Mouse (Mus musculus): ENCODE results near the gene 1700109H08Rik. TPM values are rescaled to one million over a fixed set of nuclear protein-coding genes. Genes with fewer than 3 reads are reported as not detected.
A peak's percentile ranks its signal among the peaks of the same experiment; 100 is the strongest.
"Not testable (repeated sequence)": the region's sequence is repeated elsewhere in the genome, so short reads cannot be mapped to it uniquely, and the experiment has no call there.

The 1700109H08Rik gene
- polyA plus RNA-seq, 1 experiment from 2014 or later = 2.5 TPM

GRCm38 (mm10) chr5:3596399-3596766 lies 25.0 kb downstream of the 1700109H08Rik start, which contains the start of gene Rbm48:
Gene Rbm48 (minus strand): TSS chr5:3596585.
- Histone ChIP-seq H3K27me3 (ENCODE audit: control insufficient read depth, insufficient read depth, low read depth, low read length) (no peaks in the 10 kb centered on the region), H3K9me3 (ENCODE audit: control insufficient read depth, low read length) (no peaks in the 10 kb centered on the region), H3K4me2 (ENCODE audit: low read depth, low read length) (peak within 1 kb of the TSS; percentile 71), H3K27ac (ENCODE audit: low read length) (peak within 1 kb of the TSS; percentile 52; the same call in 1 of the 2 replicates), H3K4me3 (ENCODE audit: low read length) (peak within 1 kb of the TSS; percentile 76), H3K36me3 (ENCODE audit: control insufficient read depth, insufficient read depth, low read length) (peaks cover 4% of the 10 kb centered on the region; the same call in 1 of the 2 replicates), H3K4me1 (replicated peaks; ENCODE audit: control insufficient read depth, insufficient read depth, low read length) (peaks cover 10% of the 10 kb centered on the region), H3K9ac (ENCODE audit: low read length) (peak within 1 kb of the TSS; percentile 76)
- WGBS = under 1% methylated on average over 31 of the region's 31 CpGs
- ATAC-seq (ENCODE audit: low read depth) = peak; percentile 83

DNA sequence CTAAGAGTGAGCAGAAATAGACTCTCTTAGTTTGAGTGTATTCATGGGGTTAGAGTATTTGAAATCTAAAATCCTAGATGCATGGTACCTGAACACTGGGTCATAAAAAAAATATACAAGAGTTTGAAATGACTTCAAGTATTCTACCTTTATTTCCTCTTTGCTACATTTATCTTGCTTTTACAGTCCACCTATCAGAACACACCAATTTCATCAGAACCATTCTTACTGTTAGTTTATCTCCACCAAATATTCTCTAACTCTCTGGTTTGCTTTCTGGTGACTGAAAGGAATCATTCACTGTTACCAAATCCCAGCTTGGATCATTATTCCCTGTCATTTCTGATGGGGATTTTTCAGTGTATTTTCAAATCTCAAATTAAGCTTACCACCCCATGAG lies 25.8 kb downstream of the 1700109H08Rik start:
- no peak for ATAC-seq (ENCODE audit: low read depth)
- H3K9me3 ChIP-seq (ENCODE audit: control insufficient read depth, low read length) = no peaks in the 10 kb centered on the region
- H3K4me3 ChIP-seq (ENCODE audit: low read length) = peak overlapping the region; percentile 76
- peak overlapping the region; percentile 62 for H3K4me2 ChIP-seq (ENCODE audit: low read depth, low read length)
- H3K36me3 ChIP-seq (ENCODE audit: control insufficient read depth, insufficient read depth, low read length) = 0 out of 2 replicates have a peak, but pooled peaks cover 3% of the 10 kb centered on the region
- H3K4me1 ChIP-seq (replicated peaks; ENCODE audit: control insufficient read depth, insufficient read depth, low read length) = peaks cover 10% of the 10 kb centered on the region
- no peak overlapping the region; the same call in 1 of the 2 replicates for H3K9ac ChIP-seq (ENCODE audit: low read length)
- no peaks in the 10 kb centered on the region for H3K27me3 ChIP-seq (ENCODE audit: control insufficient read depth, insufficient read depth, low read depth, low read length)
- H3K27ac ChIP-seq (ENCODE audit: low read length) = no peak overlapping the region

GRCm38 (mm10) chr5:3598766-3599165 lies 27.4 kb downstream of the 1700109H08Rik start:
- Histone ChIP-seq H3K27ac (ENCODE audit: low read length) (no peak overlapping the region), H3K9ac (ENCODE audit: low read length) (no peak overlapping the region), H3K4me1 (replicated peaks; ENCODE audit: control insufficient read depth, insufficient read depth, low read length) (peaks cover 10% of the 10 kb centered on the region), H3K4me3 (ENCODE audit: low read length) (no peak overlapping the region), H3K4me2 (ENCODE audit: low read depth, low read length) (no peak overlapping the region), H3K36me3 (ENCODE audit: control insufficient read depth, insufficient read depth, low read length) (0 out of 2 replicates have a peak, but pooled peaks cover 2% of the 10 kb centered on the region), H3K27me3 (ENCODE audit: control insufficient read depth, insufficient read depth, low read depth, low read length) (no peaks in the 10 kb centered on the region), H3K9me3 (ENCODE audit: control insufficient read depth, low read length) (no peaks in the 10 kb centered on the region)
- no peak for ATAC-seq (ENCODE audit: low read depth)
- WGBS = 88% methylated on average over 5 of the region's 5 CpGs

DNA sequence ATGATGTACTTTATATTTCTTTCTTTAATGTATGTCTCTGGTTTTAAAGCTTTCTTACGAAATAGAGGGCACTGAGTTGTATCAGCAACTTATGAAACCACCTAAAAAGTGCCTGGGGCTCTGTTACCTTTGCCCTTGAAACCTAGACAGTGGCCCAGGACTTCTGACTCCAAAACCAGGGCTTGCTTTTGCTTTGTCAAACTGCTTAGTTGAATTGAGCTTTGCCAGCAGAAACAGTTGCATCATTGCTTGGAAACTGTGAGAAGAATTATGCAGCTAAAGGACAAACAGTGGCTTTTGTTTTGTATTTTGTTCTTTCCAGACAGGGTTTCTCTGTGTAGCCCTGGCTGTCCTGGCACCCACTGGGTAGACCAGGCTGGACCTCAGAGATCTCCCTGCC lies 28.9 kb downstream of the 1700109H08Rik start:
- Histone ChIP-seq H3K9me3 (ENCODE audit: control insufficient read depth, low read length) (no peaks in the 10 kb centered on the region), H3K27me3 (ENCODE audit: control insufficient read depth, insufficient read depth, low read depth, low read length) (no peaks in the 10 kb centered on the region), H3K36me3 (ENCODE audit: control insufficient read depth, insufficient read depth, low read length) (no peaks in the 10 kb centered on the region), H3K27ac (ENCODE audit: low read length) (no peak overlapping the region), H3K9ac (ENCODE audit: low read length) (no peak overlapping the region), H3K4me1 (replicated peaks; ENCODE audit: control insufficient read depth, insufficient read depth, low read length) (peaks cover 4% of the 10 kb centered on the region), H3K4me3 (ENCODE audit: low read length) (no peak overlapping the region), H3K4me2 (ENCODE audit: low read depth, low read length) (no peak overlapping the region)
- no peak for ATAC-seq (ENCODE audit: low read depth)
- 66% methylated on average over 1 of the region's 1 CpGs for WGBS

DNA sequence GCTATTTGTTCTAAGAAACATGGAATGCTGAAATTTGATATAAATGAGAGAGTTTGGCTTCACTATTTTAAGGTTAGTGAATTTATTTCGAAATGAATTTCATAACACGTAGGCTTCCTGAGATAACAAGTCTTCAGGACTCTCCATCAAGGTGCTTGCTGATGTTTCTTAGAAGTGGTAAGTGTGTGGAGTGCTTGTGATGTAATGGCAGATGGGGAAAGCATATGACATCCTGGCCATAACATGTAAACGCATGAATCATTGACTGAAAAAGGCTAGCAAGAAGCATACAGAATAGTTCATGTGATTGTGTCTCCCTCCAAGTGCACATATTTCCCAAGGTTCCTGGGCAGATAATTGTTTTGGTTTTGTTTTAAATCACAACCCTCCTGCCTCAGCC lies 29.4 kb downstream of the 1700109H08Rik start:
- peaks cover 3% of the 10 kb centered on the region; the same call in 1 of the 2 replicates for H3K36me3 ChIP-seq (ENCODE audit: control insufficient read depth, insufficient read depth, low read length)
- no peak overlapping the region for H3K4me3 ChIP-seq (ENCODE audit: low read length)
- H3K4me2 ChIP-seq (ENCODE audit: low read depth, low read length) = no peak overlapping the region
- H3K4me1 ChIP-seq (replicated peaks; ENCODE audit: control insufficient read depth, insufficient read depth, low read length) = peaks cover 3% of the 10 kb centered on the region
- no peak overlapping the region for H3K27ac ChIP-seq (ENCODE audit: low read length)
- no peak for ATAC-seq (ENCODE audit: low read depth)
- no peaks in the 10 kb centered on the region for H3K9me3 ChIP-seq (ENCODE audit: control insufficient read depth, low read length)
- no peaks in the 10 kb centered on the region for H3K27me3 ChIP-seq (ENCODE audit: control insufficient read depth, insufficient read depth, low read depth, low read length)
- 84% methylated on average over 3 of the region's 3 CpGs for WGBS
- no peak overlapping the region for H3K9ac ChIP-seq (ENCODE audit: low read length)

- 90% methylated on average over 9 of the region's 9 CpGs for WGBS
Observed at GRCm38 (mm10) chr5:3607114-3607513, 35.7 kb downstream of the 1700109H08Rik start.

DNA sequence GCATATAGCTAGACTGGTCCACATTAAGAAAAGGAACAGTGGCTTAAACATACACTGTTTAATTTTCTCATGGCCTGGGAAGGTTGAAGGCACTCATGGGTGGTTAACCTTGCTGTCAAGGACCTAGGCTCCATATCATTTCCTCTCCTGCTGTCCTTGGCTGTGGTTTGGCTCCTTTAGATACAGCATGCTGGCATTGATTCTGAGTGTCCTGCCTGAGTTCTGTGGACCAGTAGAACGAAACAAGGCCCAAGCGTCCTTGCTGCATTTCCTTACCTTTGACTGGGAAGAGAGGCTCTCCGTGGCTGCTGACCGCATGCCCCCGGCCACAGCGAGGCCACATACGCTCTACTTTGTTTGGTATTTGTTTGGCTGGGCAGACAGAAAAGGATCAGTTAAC lies 37.9 kb downstream of the 1700109H08Rik start:
- Histone ChIP-seq H3K4me2 (ENCODE audit: low read depth, low read length) (no peak overlapping the region), H3K4me3 (ENCODE audit: low read length) (no peak overlapping the region), H3K27ac (ENCODE audit: low read length) (no peak overlapping the region), H3K27me3 (ENCODE audit: control insufficient read depth, insufficient read depth, low read depth, low read length) (no peaks in the 10 kb centered on the region), H3K36me3 (ENCODE audit: control insufficient read depth, insufficient read depth, low read length) (peaks cover 18% of the 10 kb centered on the region), H3K9me3 (ENCODE audit: control insufficient read depth, low read length) (no peaks in the 10 kb centered on the region), H3K4me1 (replicated peaks; ENCODE audit: control insufficient read depth, insufficient read depth, low read length) (no peaks in the 10 kb centered on the region), H3K9ac (ENCODE audit: low read length) (no peak overlapping the region)
- no peak for ATAC-seq (ENCODE audit: low read depth)
- 92% methylated on average over 7 of the region's 7 CpGs for WGBS

More at GRCm38 (mm10) chr5:3607114-3607513, 35.7 kb downstream of the 1700109H08Rik start:
- no peaks in the 10 kb centered on the region for H3K27me3 ChIP-seq (ENCODE audit: control insufficient read depth, insufficient read depth, low read depth, low read length)
- no peak overlapping the region for H3K9ac ChIP-seq (ENCODE audit: low read length)
- no peak for ATAC-seq (ENCODE audit: low read depth)
- H3K27ac ChIP-seq (ENCODE audit: low read length) = no peak overlapping the region
- no peaks in the 10 kb centered on the region for H3K9me3 ChIP-seq (ENCODE audit: control insufficient read depth, low read length)
- no peak overlapping the region for H3K4me2 ChIP-seq (ENCODE audit: low read depth, low read length)
- H3K36me3 ChIP-seq (ENCODE audit: control insufficient read depth, insufficient read depth, low read length) = peaks cover 16% of the 10 kb centered on the region
- no peaks in the 10 kb centered on the region for H3K4me1 ChIP-seq (replicated peaks; ENCODE audit: control insufficient read depth, insufficient read depth, low read length)
- H3K4me3 ChIP-seq (ENCODE audit: low read length) = no peak overlapping the region

DNA sequence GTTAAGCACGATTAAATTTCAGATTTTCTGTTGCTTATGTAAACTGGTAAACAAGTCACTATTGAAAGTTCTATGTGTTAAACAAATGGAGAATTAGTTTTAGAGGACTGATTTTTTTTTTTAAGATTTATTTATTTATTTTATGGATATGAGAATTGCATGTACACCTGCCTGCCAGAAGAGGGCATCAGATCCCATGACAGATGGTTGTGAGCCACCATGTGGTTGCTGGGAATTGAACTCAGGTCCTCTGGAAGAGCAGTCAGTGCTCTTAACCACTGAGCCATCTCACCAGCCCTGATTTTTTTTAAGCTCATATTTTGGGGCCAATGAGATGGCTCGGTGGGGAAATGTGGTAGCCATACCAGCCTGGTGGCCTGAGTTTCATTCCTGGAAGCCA lies 40.5 kb downstream of the 1700109H08Rik start:
- H3K4me2 ChIP-seq (ENCODE audit: low read depth, low read length); H3K27me3 ChIP-seq (ENCODE audit: control insufficient read depth, insufficient read depth, low read depth, low read length); ATAC-seq (ENCODE audit: low read depth); H3K27ac ChIP-seq (ENCODE audit: low read length); H3K9ac ChIP-seq (ENCODE audit: low read length); H3K9me3 ChIP-seq (ENCODE audit: control insufficient read depth, low read length); H3K4me3 ChIP-seq (ENCODE audit: low read length); H3K4me1 ChIP-seq (replicated peaks; ENCODE audit: control insufficient read depth, insufficient read depth, low read length): not testable (repeated sequence)
- 91% methylated on average over 2 of the region's 2 CpGs for WGBS
- H3K36me3 ChIP-seq (ENCODE audit: control insufficient read depth, insufficient read depth, low read length) = peaks cover 12% of the 10 kb centered on the region; the same call in 1 of the 2 replicates

- no peak overlapping the region for H3K4me3 ChIP-seq (ENCODE audit: low read length)
- 85% methylated on average over 7 of the region's 7 CpGs for WGBS
Observed at GRCm38 (mm10) chr5:3620486-3620885, 49.1 kb downstream of the 1700109H08Rik start.

GRCm38 (mm10) chr5:3630055-3630454 lies 58.7 kb downstream of the 1700109H08Rik start:
- 87% methylated on average over 5 of the region's 5 CpGs for WGBS
- no peak overlapping the region for H3K27ac ChIP-seq (ENCODE audit: low read length)
- no peaks in the 10 kb centered on the region for H3K27me3 ChIP-seq (ENCODE audit: control insufficient read depth, insufficient read depth, low read depth, low read length)
- no peaks in the 10 kb centered on the region for H3K4me1 ChIP-seq (replicated peaks; ENCODE audit: control insufficient read depth, insufficient read depth, low read length)
- H3K4me3 ChIP-seq (ENCODE audit: low read length) = no peak overlapping the region
- H3K9me3 ChIP-seq (ENCODE audit: control insufficient read depth, low read length) = no peaks in the 10 kb centered on the region
- H3K9ac ChIP-seq (ENCODE audit: low read length) = no peak overlapping the region
- H3K4me2 ChIP-seq (ENCODE audit: low read depth, low read length) = no peak overlapping the region
- ATAC-seq (ENCODE audit: low read depth) = no peak
- H3K36me3 ChIP-seq (ENCODE audit: control insufficient read depth, insufficient read depth, low read length) = peaks cover 18% of the 10 kb centered on the region

More at GRCm38 (mm10) chr5:3620486-3620885, 49.1 kb downstream of the 1700109H08Rik start:
- no peaks in the 10 kb centered on the region for H3K27me3 ChIP-seq (ENCODE audit: control insufficient read depth, insufficient read depth, low read depth, low read length)
- peaks cover 18% of the 10 kb centered on the region for H3K36me3 ChIP-seq (ENCODE audit: control insufficient read depth, insufficient read depth, low read length)
- no peak overlapping the region for H3K4me2 ChIP-seq (ENCODE audit: low read depth, low read length)
- no peak for ATAC-seq (ENCODE audit: low read depth)
- H3K4me1 ChIP-seq (replicated peaks; ENCODE audit: control insufficient read depth, insufficient read depth, low read length) = no peaks in the 10 kb centered on the region
- no peak overlapping the region for H3K27ac ChIP-seq (ENCODE audit: low read length)
- no peaks in the 10 kb centered on the region for H3K9me3 ChIP-seq (ENCODE audit: control insufficient read depth, low read length)
- H3K9ac ChIP-seq (ENCODE audit: low read length) = no peak overlapping the region
